Mouse (Mus musculus) naive thymus-derived CD4-positive, alpha-beta T cell, adult 2 months (primary cell): ENCODE measurements at regions not wholly inside any gene's neighbourhood (a gene's known extent, or its start where the extent isn't known, plus 50 kb on each side); places are given as distances from the start of the nearest gene placed in this dataset.
"Not testable (repeated sequence)": the region's sequence is repeated elsewhere in the genome, so short reads cannot be mapped to it uniquely, and the experiment has no call there.

Experiments
- DNase-seq: peaks from one replicate; pipeline ENCODE4 v3.0.0-alpha.2; 2011; ENCODE audit warnings: low read depth

DNA sequence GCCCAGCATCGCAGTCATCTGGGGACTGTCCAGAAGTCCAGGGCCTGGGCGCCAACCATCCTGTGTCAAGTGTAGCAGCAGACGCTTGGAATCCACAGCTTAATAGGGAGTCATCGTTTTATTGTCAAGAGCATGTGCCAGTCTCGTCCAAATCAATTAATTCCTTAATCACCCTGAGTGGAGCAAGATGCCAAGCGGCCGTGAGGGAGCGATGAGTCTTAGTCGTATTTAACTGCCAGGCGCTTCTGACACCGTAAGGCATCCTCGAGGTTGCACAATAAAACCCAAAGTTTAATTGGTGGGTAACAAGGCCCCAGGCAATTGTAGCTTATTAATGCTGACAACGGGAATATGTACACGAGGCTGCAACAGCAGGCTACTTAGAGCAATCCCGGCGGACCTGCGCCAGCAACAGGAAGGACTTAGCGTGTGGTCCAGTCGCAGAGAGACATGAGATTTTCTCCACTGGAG lies 277.6 kb upstream of the Kdm8 start:
- DNase-seq = no peak

DNA sequence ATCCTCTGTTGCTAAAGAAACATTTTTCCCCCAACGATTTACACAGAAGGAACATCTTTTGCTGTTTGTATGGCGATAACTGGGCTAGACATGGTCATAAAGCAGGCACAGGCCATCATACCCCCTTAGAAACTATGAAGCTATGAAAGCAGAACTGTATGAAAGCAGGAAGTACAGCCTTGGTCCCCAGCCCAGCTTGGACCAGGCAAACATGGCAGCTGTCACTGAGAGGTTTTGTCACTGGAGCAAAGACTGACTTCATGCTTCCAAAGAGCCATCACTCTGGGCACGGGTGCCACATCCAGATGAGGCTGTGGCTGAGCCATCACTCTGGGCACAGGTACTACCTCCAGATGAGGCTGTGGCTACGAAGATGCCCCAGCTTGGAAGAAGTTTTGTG lies 276.8 kb upstream of the Kdm8 start:
- DNase-seq = no peak

DNA sequence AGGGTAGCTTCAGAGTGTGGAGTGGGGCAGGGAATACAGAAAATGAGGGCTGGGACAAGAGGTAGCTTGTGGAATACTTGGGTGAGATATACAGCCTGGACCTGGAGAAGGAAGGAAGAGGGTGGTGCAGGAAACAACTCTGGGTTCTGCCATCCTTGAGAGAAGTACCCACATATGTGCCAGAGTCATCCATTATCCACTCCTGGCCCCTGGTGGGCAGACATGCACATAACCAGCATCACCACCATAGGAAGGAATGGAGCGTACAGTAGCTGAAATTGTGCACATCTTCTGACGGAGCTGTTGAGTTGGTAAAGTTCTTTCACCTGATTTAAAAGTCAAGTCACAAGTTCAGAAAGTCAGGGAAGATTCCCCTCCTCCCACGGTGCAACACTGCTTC lies 262.9 kb upstream of the Kdm8 start:
- peak; percentile 36 for DNase-seq

DNA sequence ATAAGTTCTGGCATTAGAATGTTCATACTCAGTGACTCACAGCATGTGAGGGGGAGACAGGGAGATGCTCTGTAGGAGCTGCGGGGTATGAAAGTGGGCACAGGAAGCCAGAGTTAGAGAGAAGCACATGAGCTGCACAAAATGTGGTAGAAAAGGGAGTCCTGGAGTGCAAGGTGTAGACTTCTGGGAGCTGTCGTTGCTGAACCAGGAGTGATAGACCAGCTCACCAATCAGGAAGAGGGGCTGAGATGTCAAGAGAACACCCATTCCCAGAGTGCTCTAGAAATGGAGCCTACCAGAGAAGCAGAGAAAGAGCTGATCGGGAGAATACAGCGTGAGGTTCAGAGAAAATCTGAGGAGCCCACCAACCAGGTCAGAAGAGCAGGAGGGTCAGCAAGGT lies 262.2 kb upstream of the Kdm8 start:
- no peak for DNase-seq

DNA sequence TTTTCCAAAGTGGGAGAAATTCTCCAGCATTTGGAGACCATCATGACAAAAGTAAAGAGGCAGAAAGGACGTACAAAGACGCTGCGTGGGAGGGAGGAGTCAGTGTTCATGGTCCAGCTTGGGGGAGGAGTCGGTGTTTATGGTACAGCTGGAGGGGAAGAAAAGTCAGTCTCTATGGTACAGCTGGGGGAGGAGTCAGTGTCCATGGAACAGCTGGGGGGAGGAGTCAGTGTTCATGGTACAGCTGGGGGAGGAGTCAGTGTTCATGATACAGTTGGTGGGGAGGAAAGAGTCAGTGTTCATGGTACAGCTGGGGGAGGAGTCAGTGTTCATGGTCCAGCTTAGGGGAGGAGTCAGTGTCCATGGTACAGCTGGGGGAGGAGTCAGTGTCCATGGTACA lies 261.5 kb upstream of the Kdm8 start:
- DNase-seq = not testable (repeated sequence)

DNA sequence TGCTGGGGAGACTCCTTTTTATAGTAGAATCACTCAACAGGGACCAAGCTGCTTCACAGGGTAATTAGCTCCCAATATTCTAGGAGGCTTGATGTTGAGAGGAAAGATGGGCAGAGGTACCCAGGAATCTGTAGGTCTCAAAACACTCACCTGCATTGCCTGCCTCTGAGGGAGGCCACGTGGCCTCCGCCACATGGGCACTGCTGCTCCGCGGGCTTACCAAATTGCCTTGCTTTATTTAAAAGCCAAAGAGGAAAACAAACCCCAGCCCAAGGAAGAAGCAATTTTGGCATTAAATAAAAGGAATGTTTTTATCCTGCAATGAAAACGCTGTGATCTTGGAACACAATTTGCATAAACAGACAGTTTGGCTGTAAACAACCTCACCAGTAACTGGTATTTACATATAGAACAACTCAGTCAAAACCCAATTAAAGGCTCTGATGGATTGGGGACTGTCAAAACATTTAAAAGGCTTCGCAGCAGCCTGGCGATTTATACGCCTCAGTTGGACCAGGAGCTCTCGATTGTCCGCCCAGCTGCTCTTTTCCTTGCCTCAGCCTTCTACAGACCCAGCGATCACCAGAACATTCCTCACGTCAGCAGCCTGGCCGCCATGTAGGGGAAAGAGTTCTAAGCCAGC lies 259.3 kb upstream of the Kdm8 start:
- DNase-seq = no peak

DNA sequence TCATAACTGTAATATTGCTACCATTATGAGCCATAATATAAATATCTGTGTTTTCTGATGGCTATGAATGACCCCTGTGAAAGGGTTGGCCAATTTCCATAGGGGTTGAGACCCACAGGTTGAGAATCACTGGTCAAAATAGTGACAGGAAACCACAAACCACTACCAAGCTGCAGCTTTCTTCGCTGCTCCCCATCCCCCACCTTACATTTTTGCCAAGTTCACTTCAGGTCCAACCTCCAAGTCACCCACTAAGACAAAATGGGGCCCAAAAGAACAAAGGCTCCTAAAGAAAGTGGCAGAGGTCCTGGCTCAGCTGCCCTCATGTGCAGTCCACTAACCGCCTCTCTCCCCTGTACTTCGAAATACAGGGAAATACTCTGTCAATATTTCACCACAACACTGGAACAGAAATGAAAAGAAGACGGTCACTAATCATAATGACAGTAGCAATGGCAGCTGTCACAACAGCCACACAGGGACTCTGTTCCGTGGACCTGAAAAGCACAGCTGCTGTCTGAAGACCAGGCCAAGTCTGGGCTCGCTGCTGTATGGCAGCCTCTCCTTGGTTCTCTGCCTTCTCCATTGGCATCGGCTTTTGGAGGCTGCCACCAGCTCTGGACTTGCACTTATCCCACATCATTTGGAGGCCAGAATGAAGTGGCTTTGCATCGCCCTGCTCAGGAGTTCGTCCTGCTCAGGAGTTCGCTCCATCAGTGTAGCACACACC lies 257.3 kb upstream of the Kdm8 start:
- no peak for DNase-seq

DNA sequence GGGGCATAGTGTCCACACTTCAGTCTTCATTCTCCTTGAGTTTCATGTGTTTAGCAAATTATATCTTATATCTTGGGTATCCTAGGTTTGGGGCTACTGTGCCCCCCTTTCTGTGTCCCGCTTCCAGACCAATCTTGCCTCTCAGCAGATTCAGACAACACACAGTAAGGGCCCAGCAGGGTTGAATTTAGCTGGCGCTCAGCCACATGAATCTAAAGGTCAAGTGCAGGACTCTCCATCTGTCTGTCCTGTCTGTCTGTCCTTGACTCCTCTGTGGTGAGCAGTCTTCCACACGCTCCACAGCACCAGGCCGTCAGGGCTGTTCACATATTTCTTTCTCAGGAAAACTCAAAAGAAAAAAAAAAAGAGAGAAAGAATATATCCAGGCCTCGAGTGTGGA lies 255.5 kb upstream of the Kdm8 start:
- DNase-seq = no peak

DNA sequence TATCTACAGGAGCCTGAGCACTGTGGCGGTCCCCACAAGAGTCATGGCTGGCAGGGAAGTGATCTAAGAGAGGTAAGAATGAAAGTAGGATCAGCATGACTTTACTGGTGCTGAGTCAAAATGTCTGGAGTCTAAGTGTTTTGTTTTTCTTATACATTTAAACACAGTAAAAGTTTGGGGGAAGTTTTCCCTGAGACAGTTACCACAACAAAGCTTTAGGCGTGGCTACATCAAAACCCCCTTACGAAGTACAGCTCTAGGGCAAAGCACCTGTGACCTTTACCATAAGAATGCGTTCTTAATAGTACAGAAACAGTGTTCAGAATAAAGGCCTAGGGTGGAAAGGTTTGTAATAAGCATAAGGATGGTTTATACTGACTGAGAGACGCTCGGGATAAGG lies 254.4 kb upstream of the Kdm8 start:
- DNase-seq = peak; percentile 65

DNA sequence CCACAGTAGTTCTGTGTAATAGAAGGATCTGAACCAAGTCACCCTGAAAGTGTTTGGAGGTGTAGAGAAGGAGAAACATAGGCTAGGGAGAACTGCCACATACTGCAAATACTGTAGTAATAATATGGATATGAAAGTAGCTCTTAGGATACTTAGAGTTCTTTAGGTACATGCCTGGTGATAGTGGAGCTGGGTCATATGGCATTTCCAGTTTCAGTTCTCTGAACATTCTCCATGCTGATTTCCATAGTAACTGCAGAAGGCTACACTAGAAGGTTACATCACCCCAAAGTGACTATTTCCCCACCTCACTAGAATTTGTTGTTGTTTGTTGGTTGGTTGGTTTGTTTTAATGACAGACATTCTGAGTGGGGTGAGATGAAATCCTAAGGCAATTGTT lies 253.2 kb upstream of the Kdm8 start:
- no peak for DNase-seq

DNA sequence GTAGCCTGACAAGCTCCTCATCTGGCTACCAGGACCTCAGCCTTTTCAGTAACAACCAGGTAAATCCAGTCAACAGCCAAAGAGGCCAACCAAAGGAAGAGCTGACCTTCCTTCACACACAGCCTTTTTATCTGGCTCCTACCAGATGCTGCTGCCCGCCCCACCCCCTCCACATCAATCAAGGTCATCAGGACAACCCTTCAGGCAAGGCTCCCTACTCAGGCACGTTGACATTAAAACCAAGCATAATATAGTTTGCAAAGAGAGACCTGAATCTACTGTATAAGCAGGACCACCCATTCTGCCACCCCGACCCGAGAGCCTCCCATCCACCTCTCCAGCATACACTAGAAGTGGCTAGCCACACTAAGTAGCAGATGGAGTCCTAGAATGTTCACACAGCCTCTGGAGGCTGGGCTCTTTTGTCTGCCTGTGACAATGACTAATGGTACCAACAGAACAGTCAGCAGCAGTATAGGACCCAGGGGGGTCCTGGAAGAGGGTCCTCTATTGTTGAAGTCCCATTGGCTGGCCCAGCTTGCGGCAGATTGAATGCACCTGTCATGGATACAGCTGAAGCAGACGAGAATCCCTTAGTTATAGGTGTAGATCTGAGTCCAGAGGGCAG lies 233.0 kb upstream of the Kdm8 start:
- no peak for DNase-seq

DNA sequence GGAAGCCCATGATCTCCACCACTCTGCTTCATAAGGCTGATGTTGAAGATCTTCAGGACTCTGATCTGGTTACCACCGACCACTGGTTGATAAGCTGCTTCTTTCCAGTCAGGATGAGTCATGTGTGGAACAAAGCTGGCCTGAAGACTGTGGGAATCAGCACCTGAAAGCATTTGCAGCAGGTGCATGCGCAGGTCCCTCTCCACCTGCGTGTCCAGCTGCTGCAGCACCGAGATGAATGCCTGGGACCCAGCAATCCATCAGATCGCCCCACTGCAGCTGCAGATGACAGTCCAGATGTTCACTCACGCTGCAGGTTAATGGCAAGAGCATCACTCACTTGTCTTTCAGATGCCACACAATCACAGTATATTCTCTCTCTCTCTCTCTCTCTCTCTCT lies 230.4 kb upstream of the Kdm8 start:
- DNase-seq = no peak

DNA sequence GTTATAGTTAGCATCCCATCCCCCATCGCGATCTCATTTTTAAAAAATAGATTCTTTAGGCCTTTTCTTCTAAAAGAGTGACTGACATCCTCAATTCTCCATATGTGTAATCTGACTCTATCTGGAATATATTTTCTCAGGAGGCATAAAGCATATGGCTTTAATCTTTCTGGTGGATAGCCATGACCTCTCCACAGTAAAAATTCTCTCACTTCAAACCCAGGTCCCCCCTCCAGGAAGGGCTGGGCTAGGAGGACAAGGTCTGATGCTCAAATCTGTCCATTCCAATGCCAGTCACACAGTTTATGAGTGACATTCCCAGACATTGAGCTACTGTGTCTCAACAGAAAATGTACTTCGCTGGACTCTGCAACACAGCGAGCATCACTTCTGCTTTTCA lies 226.8 kb upstream of the Kdm8 start:
- DNase-seq = no peak

DNA sequence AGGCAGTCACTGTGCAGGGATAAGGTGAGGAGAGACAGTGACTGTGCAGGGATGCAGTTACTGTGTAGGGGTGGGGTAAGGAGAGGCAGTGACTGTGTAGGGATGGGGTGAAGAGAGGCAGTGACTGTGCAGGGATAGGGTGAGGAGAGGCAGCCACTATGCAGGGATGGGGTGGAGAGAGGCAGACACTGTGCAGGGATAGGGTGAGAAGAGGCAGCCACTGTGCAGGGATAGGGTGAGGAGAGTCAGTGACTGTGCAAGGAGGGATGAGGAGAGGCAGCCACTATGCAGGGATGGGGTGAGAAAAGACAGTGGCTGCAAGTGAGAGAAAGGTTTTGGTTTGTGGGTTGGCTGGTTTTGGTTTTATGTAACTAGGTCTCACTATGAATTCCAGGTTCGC lies 221.8 kb upstream of the Kdm8 start:
- DNase-seq = no peak

DNA sequence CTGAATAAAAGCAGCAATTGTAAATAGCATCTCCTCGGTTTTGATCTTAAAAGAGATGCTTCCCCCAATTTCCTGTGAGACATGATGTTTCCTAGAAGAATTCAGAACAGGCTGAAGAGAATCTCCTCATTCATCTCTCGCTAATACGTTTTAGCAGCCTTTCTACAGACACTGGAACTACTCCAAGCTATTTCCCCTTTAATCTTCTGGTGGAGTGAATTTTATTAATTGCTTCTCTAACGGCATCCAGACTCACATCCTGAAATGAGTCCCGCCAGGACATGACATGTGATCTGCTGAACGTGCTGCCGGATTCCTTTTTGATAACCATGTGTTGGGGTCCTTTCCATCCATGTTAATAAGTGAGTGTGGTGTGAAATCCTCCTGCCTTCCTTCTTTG lies 209.6 kb upstream of the Kdm8 start:
- DNase-seq = no peak

DNA sequence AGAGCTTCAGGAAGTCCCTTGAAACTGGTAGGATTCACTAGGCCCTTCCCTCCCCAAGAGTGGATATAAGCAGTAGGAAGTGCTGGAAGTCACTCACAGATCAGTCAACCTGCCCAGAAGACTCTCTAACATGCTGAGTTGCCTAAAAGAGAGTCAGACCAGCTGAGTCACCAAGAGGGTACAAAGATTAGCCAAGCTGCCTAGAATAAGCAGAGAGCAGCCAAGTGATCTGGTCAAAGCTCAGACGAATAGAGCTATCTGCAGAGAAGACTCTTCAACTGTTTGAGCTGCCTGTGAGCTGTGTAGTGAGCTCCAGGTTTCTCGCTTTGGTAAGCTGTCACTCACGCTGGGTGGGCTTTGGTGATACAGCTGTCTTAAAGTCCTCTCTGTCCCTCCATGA lies 207.4 kb upstream of the Kdm8 start:
- DNase-seq = no peak

DNA sequence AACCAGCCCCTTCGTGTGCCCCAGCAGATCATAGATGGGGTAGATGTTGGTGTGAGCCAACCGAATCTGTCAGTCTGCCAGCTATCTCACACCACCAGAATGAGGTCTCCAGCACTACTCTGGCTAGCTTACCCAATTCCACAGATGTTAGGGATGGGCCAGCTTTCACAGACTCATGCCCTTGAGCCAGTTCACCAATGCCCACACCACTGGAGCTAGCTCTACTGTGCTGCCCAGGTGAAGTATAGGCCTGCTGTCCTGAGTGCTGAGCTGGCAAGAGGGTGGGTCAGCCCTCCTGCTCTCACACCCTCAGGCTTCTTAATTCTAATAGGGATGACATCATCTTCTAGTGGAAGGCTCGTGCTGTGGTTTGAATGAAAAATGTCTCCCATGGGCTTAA lies 201.5 kb upstream of the Kdm8 start:
- no peak for DNase-seq

DNA sequence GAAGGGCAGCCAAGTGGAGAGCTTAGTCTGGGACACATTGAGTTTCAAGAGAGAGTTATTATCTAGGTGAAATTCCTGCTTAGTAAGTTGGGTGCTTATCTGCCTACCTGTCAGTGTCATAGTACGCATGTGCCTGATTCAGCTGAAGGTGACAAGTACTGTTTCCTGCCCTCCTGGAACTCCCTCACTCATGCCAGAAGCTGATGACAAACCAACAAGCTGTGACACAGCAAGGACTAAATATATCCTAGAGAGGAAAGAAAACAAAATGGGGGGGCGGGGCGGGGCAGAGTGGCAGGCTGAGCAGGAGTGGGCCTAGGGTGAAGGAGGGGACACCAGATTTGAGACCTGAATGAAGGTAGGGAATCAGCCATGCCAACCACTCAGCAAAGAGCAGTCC lies 196.1 kb upstream of the Kdm8 start:
- no peak for DNase-seq

DNA sequence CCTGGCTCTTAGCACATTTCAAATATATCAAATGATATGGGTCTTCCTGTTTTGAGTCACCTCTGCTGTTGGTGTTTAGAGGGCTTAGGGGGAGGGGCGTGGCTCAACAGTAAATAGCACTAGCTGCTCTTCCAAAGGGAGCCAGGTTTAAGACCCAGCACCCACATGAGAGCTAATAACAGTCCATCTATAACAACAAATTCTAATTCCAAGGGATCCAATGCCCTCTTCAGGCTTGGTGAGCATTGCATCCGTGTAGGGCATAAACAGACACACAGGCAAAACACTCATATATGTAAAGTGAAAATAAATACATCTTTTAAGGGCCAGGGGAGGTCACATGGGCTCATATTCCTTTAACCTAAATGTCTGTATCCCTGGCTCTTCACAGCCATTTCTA lies 194.1 kb upstream of the Kdm8 start:
- DNase-seq = no peak

DNA sequence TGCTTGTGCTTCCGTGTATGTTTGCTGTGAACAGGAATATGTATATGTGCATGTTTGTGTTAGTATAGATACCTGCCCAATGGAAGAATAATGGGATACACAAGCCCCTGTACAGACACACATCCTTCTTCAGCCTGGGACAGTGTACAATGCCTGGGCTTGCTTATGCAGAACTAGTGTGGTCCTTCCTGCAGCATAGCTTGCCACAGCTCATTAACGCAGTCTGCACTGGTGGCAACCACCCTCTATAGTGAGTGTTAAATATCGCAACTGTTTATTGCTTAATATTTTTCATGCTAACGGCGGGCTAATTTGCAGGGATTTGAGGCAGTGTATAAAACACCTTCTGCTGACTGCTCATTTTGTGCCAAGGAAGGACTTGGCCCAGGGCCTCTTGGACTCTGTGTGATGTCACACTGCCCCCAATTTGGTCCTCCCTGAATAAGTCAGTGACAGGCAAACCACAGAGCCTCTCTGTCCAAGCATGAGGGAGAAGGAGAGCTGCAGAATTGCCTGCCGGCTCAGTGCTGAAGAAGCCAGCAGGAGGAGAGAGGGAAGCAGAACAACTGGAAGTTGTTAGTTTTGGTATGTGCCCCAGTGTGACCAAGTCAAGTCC lies 193.4 kb upstream of the Kdm8 start:
- DNase-seq = no peak

DNA sequence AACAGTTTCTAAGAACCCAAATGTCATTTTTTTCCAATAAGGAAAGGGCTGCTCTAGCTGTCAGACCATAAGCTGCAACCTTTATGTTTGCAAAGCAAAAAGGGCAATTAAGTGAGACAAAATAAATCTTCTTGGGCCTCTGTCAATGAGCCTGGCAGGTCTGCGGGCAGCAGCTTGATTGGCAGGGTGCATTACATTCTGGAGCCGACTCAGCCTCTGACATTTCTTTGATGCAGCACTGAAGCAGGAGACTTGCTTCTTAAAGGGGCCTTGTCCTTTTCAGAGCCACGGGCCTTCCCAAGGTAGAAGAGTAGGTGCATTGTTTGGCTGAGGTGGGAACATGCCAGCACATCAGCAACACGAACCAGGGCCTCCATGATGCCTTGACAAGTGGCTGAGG lies 190.2 kb upstream of the Kdm8 start:
- no peak for DNase-seq

DNA sequence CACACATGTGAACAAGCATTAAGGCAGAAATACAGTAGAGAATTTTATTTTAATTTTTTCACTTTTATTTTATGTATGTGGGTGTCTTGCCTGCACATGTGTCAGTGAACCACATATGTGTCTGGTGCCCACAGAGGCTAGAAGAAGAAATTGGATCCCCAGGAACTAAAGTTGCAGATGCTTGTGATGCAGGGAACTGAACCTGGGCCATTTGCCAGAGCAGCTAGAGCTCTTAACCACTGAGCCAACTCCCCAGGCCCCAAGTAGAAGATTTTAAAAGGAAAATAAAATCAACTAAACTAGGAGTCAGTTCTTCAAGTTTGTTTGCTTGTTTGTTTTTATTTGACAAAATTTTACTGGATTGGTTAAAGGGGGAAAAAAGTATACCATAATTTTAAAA lies 185.5 kb upstream of the Kdm8 start:
- no peak for DNase-seq

DNA sequence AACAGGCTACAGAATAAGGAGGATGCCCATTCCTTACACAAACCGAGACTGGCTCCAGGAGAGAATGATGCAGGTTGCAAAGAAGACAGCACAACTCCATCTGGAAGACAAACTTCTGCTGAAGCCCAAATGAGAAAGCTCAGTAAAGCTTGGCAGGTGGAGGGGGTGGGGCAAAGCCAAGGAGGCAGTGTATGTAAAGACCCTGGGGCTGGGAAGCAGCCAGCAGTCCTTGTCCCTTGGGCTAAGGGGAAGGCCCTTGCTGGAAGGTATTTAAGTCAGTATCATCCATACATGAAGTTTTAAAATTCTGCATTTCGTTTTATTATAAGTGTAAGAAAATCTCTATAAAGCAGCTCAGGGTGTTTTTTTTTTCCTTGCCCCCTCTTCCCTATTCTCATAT lies 182.3 kb upstream of the Kdm8 start:
- no peak for DNase-seq
